Mouse (Mus musculus) neutrophil, adult 5-6 weeks (primary cell): ENCODE measurements around the gene Gm21822. TPM values are rescaled to one million over a fixed set of nuclear protein-coding genes. Genes with fewer than 3 reads are reported as not detected.
"Not testable (repeated sequence)": the region's sequence is repeated elsewhere in the genome, so short reads cannot be mapped to it uniquely, and the experiment has no call there.

ENCODE experiments used
- ATAC-seq: fragments of 151-379, 151-347 bp; 2 replicates; pipeline ENCODE4 v1.8.0; 2017; ENCODE audit warnings: mild to moderate bottlenecking, moderate TSS enrichment; ENCODE audit not compliant: insufficient number of reproducible peaks, poor library complexity, low FRiP score, severe bottlenecking; ENCODE audit errors: extremely low read depth
- total RNA-seq: library from RNA; stranded (forward); fragments of 200-1000 nt; gene quantifications from 2 replicates; pipeline ENCODE4 v1.2.3, GENCODE M21; 2017

The Gm21822 gene
- not detected in 2 replicates for total RNA-seq

DNA sequence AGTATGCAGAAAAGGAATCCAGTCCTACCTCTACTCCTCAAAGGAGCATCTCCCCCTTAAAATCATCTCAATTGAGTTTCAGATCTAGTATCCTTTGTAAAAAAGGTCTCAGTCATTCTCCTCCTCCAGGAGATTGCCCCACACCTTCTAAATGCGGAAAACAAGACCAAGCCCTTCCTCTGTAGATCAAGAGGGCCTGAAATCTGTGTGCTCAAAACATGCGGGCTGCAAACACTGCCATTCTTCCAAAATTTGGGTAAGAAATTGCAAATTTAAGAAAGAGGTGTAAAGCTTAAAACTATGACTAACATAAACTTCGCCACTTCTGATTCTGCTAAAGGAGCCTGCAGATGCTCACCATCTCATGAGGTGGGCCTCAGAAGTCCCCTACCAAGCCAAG lies at the start of gene Gm21822:
TSS of gene Gm21822 (plus strand) at position 301 of the 400 bp plus-strand sequence.
- not testable (repeated sequence) for ATAC-seq
